Mouse (Mus musculus): ENCODE data around the gene Kdm4d.

- TF ChIP-seq HCFC1 (IDR thresholded peaks at IDR 0.05; ENCODE audit: borderline replicate concordance, insufficient read depth, low read length) (no peak), CHD2 (IDR thresholded peaks at IDR 0.05; ENCODE audit: low read depth, low read length) (no peak), ZNF384 (IDR thresholded peaks at IDR 0.05; ENCODE audit: low read depth, low read length) (no peak), MAFK (IDR thresholded peaks at IDR 0.05; ENCODE audit: insufficient read depth, low read depth, low read length) (no peak), ZC3H11A (IDR thresholded peaks at IDR 0.05; ENCODE audit: borderline replicate concordance, low read depth, low read length) (no peak)
Measured at GRCm38 (mm10) chr9:14520971-14521670, 20.8 kb upstream of the Kdm4d start.
